Mouse (Mus musculus): ENCODE results near the gene Itgb4. TPM values are rescaled to one million over a fixed set of nuclear protein-coding genes. Genes with fewer than 3 reads are reported as not detected.

Itgb4 gene
- total and polyA plus RNA-seq, 2 experiments from 2014 or later: 1.0 to 2.2 TPM

- Histone ChIP-seq H3K9ac (replicated peaks; ENCODE audit: low read length, poor library complexity, severe bottlenecking) (no peak overlapping the region), H3K36me3 (ENCODE audit: insufficient read depth, low read length) (no peaks in the 10 kb centered on the region), H3K9me3 (ENCODE audit: low read length) (no peaks in the 10 kb centered on the region), H3K4me3 (ENCODE audit: low read depth, low read length) (no peak overlapping the region), H3K4me1 (ENCODE audit: insufficient read depth, low read length) (no peaks in the 10 kb centered on the region), H3K4me2 (ENCODE audit: low read depth, low read length, poor library complexity, severe bottlenecking) (no peak overlapping the region), H3K27ac (ENCODE audit: low read depth, low read length) (no peak overlapping the region), H3K27me3 (ENCODE audit: insufficient read depth, low read length) (no peaks in the 10 kb centered on the region)
- no peak for TF ChIP-seq CTCF (IDR thresholded peaks at IDR 0.05)
- WGBS: 84% methylated on average over 15 of the region's 15 CpGs
- ATAC-seq (ENCODE audit: low FRiP score): no peak
- DNase-seq (ENCODE audit: low spot score): no peak
Measured at GRCm38 (mm10) chr11:115982472-115982871, 8.0 kb downstream of the Itgb4 start.

GRCm38 (mm10) chr11:115983291-115983690, 8.8 kb downstream of the Itgb4 start:
- H3K4me2 ChIP-seq (ENCODE audit: low read depth, low read length, poor library complexity, severe bottlenecking): no peak overlapping the region
- no peaks in the 10 kb centered on the region for H3K9me3 ChIP-seq (ENCODE audit: low read length)
- H3K4me1 ChIP-seq (ENCODE audit: insufficient read depth, low read length): no peaks in the 10 kb centered on the region
- TF ChIP-seq CTCF (IDR thresholded peaks at IDR 0.05): no peak
- 86% methylated on average over 7 of the region's 8 CpGs for WGBS
- no peak overlapping the region for H3K27ac ChIP-seq (ENCODE audit: low read depth, low read length)
- no peak overlapping the region for H3K9ac ChIP-seq (replicated peaks; ENCODE audit: low read length, poor library complexity, severe bottlenecking)
- H3K36me3 ChIP-seq (ENCODE audit: insufficient read depth, low read length): no peaks in the 10 kb centered on the region
- no peaks in the 10 kb centered on the region for H3K27me3 ChIP-seq (ENCODE audit: insufficient read depth, low read length)
- no peak for DNase-seq (ENCODE audit: low spot score)
- no peak overlapping the region for H3K4me3 ChIP-seq (ENCODE audit: low read depth, low read length)
- no peak for ATAC-seq (ENCODE audit: low FRiP score)

GRCm38 (mm10) chr11:115989686-115990085, 15.2 kb downstream of the Itgb4 start:
- Histone ChIP-seq H3K27me3 (ENCODE audit: insufficient read depth, low read length) (no peaks in the 10 kb centered on the region), H3K36me3 (ENCODE audit: insufficient read depth, low read length) (no peaks in the 10 kb centered on the region), H3K27ac (ENCODE audit: low read depth, low read length) (no peak overlapping the region), H3K4me3 (ENCODE audit: low read depth, low read length) (no peak overlapping the region), H3K9me3 (ENCODE audit: low read length) (no peaks in the 10 kb centered on the region), H3K4me1 (ENCODE audit: insufficient read depth, low read length) (no peaks in the 10 kb centered on the region), H3K9ac (replicated peaks; ENCODE audit: low read length, poor library complexity, severe bottlenecking) (no peak overlapping the region), H3K4me2 (ENCODE audit: low read depth, low read length, poor library complexity, severe bottlenecking) (no peak overlapping the region)
- TF ChIP-seq CTCF (IDR thresholded peaks at IDR 0.05): no peak
- DNase-seq (ENCODE audit: low spot score) (no peak), ATAC-seq (ENCODE audit: low FRiP score) (no peak)
- 40% methylated on average over 15 of the region's 15 CpGs for WGBS

- no peak for ATAC-seq (ENCODE audit: low FRiP score)
- Histone ChIP-seq H3K4me3 (ENCODE audit: low read depth, low read length) (no peak overlapping the region), H3K4me1 (ENCODE audit: insufficient read depth, low read length) (no peaks in the 10 kb centered on the region), H3K27ac (ENCODE audit: low read depth, low read length) (no peak overlapping the region), H3K9ac (replicated peaks; ENCODE audit: low read length, poor library complexity, severe bottlenecking) (no peak overlapping the region), H3K27me3 (ENCODE audit: insufficient read depth, low read length) (no peaks in the 10 kb centered on the region), H3K4me2 (ENCODE audit: low read depth, low read length, poor library complexity, severe bottlenecking) (no peak overlapping the region), H3K9me3 (ENCODE audit: low read length) (no peaks in the 10 kb centered on the region), H3K36me3 (ENCODE audit: insufficient read depth, low read length) (no peaks in the 10 kb centered on the region)
- no peak for DNase-seq (ENCODE audit: low spot score)
- no peak for TF ChIP-seq CTCF (IDR thresholded peaks at IDR 0.05)
- WGBS: 69% methylated on average over 4 of the region's 4 CpGs
Measured at GRCm38 (mm10) chr11:115992098-115992497, 17.6 kb downstream of the Itgb4 start.

- Histone ChIP-seq H3K4me2 (ENCODE audit: low read depth, low read length, poor library complexity, severe bottlenecking) (no peak overlapping the region), H3K4me1 (ENCODE audit: insufficient read depth, low read length) (no peaks in the 10 kb centered on the region), H3K4me3 (ENCODE audit: low read depth, low read length) (no peak overlapping the region), H3K9me3 (ENCODE audit: low read length) (no peaks in the 10 kb centered on the region), H3K36me3 (ENCODE audit: insufficient read depth, low read length) (no peaks in the 10 kb centered on the region), H3K27ac (ENCODE audit: low read depth, low read length) (no peak overlapping the region), H3K27me3 (ENCODE audit: insufficient read depth, low read length) (no peaks in the 10 kb centered on the region), H3K9ac (replicated peaks; ENCODE audit: low read length, poor library complexity, severe bottlenecking) (no peak overlapping the region)
- TF ChIP-seq CTCF (IDR thresholded peaks at IDR 0.05): no peak
- 93% methylated on average over 3 of the region's 3 CpGs for WGBS
- ATAC-seq (ENCODE audit: low FRiP score) (no peak), DNase-seq (ENCODE audit: low spot score) (no peak)
Measured at GRCm38 (mm10) chr11:115995256-115995655, 20.7 kb downstream of the Itgb4 start.

- no peak overlapping the region for H3K4me3 ChIP-seq (ENCODE audit: low read depth, low read length)
- 0 out of 2 replicates have a peak overlapping the region, but pooled peaks have one; percentile 19 for H3K9ac ChIP-seq (replicated peaks; ENCODE audit: low read length, poor library complexity, severe bottlenecking)
- WGBS: 79% methylated on average over 4 of the region's 4 CpGs
- H3K9me3 ChIP-seq (ENCODE audit: low read length): no peaks in the 10 kb centered on the region
- no peak for DNase-seq (ENCODE audit: low spot score)
- H3K27ac ChIP-seq (ENCODE audit: low read depth, low read length): no peak overlapping the region
- no peaks in the 10 kb centered on the region for H3K4me1 ChIP-seq (ENCODE audit: insufficient read depth, low read length)
- no peak for ATAC-seq (ENCODE audit: low FRiP score)
- H3K4me2 ChIP-seq (ENCODE audit: low read depth, low read length, poor library complexity, severe bottlenecking): no peak overlapping the region
- no peaks in the 10 kb centered on the region for H3K27me3 ChIP-seq (ENCODE audit: insufficient read depth, low read length)
- H3K36me3 ChIP-seq (ENCODE audit: insufficient read depth, low read length): no peaks in the 10 kb centered on the region
- no peak for TF ChIP-seq CTCF (IDR thresholded peaks at IDR 0.05)
Measured at GRCm38 (mm10) chr11:115997047-115997446, 22.5 kb downstream of the Itgb4 start.

Measured in midbrain, postnatal 0 days (tissue).